Mouse (Mus musculus): ENCODE results near the gene Capn8. TPM values are rescaled to one million over a fixed set of nuclear protein-coding genes. Genes with fewer than 3 reads are reported as not detected.

Gene Capn8
- polyA plus RNA-seq, 1 experiment from 2014 or later, result not detected

- Histone ChIP-seq H3K4me1 (peaks cover 14% of the 10 kb centered on the region), H3K9ac (no peak overlapping the region), H3K36me3 (no peaks in the 10 kb centered on the region), H3K4me2 (no peak overlapping the region), H3K9me3 (0 out of 2 replicates have a peak, but pooled peaks cover 3% of the 10 kb centered on the region), H3K27me3 (replicated peaks) (no peaks in the 10 kb centered on the region), H3K4me3 (no peak overlapping the region), H3K27ac (replicated peaks) (no peak overlapping the region)
- ATAC-seq (ENCODE audit: extremely low read depth, insufficient number of reproducible peaks, low FRiP score, low TSS enrichment), result no peak
- WGBS, result 33% methylated on average over 6 of the region's 6 CpGs
Measured at GRCm38 (mm10) chr1:182657760-182658159, 93.0 kb downstream of the Capn8 start.

- Histone ChIP-seq H3K27ac (replicated peaks) (no peak overlapping the region), H3K4me3 (no peak overlapping the region), H3K9ac (0 out of 2 replicates have a peak overlapping the region, but pooled peaks have one; percentile 10), H3K4me1 (peaks cover 28% of the 10 kb centered on the region), H3K36me3 (no peaks in the 10 kb centered on the region), H3K9me3 (0 out of 2 replicates have a peak, but pooled peaks cover 3% of the 10 kb centered on the region), H3K4me2 (peak overlapping the region; percentile 22; the same call in 1 of the 2 replicates), H3K27me3 (replicated peaks) (no peaks in the 10 kb centered on the region)
- ATAC-seq (ENCODE audit: extremely low read depth, insufficient number of reproducible peaks, low FRiP score, low TSS enrichment), result no peak
- 10% methylated on average over 7 of the region's 7 CpGs for WGBS
Measured at GRCm38 (mm10) chr1:182660365-182660764, 95.6 kb downstream of the Capn8 start.

- no peak for ATAC-seq (ENCODE audit: extremely low read depth, insufficient number of reproducible peaks, low FRiP score, low TSS enrichment)
- H3K36me3 ChIP-seq, result no peaks in the 10 kb centered on the region
- H3K27me3 ChIP-seq (replicated peaks), result no peaks in the 10 kb centered on the region
- 0 out of 2 replicates have a peak overlapping the region, but pooled peaks have one; percentile 2 for H3K27ac ChIP-seq (replicated peaks)
- H3K4me1 ChIP-seq, result peaks cover 28% of the 10 kb centered on the region
- H3K9ac ChIP-seq, result 0 out of 2 replicates have a peak overlapping the region, but pooled peaks have one; percentile 9
- H3K4me3 ChIP-seq, result no peak overlapping the region
- no peak overlapping the region for H3K4me2 ChIP-seq
- 58% methylated on average over 11 of the region's 11 CpGs for WGBS
- no peaks in the 10 kb centered on the region for H3K9me3 ChIP-seq
Measured at GRCm38 (mm10) chr1:182663671-182664070, 98.9 kb downstream of the Capn8 start.

DNA sequence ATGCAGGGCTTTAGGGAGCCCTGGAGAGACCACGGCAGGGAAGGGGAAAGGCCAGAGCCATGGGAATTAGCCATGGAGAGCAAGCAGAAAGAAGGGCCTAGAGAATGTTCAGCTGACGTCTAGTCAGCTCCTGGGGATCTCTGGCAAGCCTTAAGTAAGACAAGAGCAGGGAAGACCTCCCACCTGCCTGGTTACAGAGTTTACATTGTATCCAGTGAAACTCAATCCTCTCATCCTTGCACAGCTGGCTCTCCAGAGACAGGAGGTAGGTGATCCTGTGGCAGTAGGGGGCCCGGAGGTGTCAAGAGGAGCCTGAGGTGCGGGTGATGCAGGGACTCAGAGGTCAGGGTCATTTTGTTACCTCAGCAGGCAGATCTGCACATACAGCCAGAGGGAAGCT is 100.0 kb downstream of the Capn8 start:
- no peak overlapping the region for H3K4me2 ChIP-seq
- 56% methylated on average over 4 of the region's 4 CpGs for WGBS
- H3K9me3 ChIP-seq, result no peaks in the 10 kb centered on the region
- no peak overlapping the region for H3K27ac ChIP-seq (replicated peaks)
- peaks cover 37% of the 10 kb centered on the region for H3K4me1 ChIP-seq
- H3K36me3 ChIP-seq, result no peaks in the 10 kb centered on the region
- H3K4me3 ChIP-seq, result no peak overlapping the region
- ATAC-seq (ENCODE audit: extremely low read depth, insufficient number of reproducible peaks, low FRiP score, low TSS enrichment), result no peak
- no peak overlapping the region for H3K9ac ChIP-seq
- H3K27me3 ChIP-seq (replicated peaks), result no peaks in the 10 kb centered on the region

GRCm38 (mm10) chr1:182667281-182667680 is 102.5 kb downstream of the Capn8 start:
- H3K27me3 ChIP-seq (replicated peaks), result no peaks in the 10 kb centered on the region
- no peaks in the 10 kb centered on the region for H3K36me3 ChIP-seq
- H3K4me3 ChIP-seq, result no peak overlapping the region
- H3K4me1 ChIP-seq, result peaks cover 39% of the 10 kb centered on the region
- WGBS, result 85% methylated on average over 3 of the region's 3 CpGs
- no peak for ATAC-seq (ENCODE audit: extremely low read depth, insufficient number of reproducible peaks, low FRiP score, low TSS enrichment)
- no peak overlapping the region for H3K27ac ChIP-seq (replicated peaks)
- no peak overlapping the region for H3K4me2 ChIP-seq
- no peaks in the 10 kb centered on the region for H3K9me3 ChIP-seq
- H3K9ac ChIP-seq, result no peak overlapping the region

DNA sequence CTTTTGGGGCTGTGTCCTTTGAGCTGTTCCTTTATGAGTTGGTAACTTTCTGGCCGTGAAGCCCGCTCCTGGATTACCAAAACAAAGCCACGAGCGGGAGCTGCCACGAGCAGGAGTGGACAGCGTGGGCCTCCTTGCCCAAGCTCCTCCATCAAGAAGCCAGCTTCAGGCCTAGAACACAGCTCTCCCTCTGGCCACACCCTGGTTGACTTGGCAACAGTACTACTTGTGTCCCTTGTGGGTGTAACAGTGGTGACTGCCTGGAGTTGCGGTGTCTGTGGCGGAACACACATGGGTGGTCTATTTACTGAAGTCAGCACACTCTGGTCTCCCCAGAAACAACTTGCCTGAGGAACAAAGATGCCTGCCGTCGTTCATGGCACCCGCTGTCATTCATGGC is 104.9 kb downstream of the Capn8 start:
- Histone ChIP-seq H3K27me3 (replicated peaks) (no peaks in the 10 kb centered on the region), H3K9ac (no peak overlapping the region), H3K9me3 (0 out of 2 replicates have a peak, but pooled peaks cover 6% of the 10 kb centered on the region), H3K27ac (replicated peaks) (peak overlapping the region; percentile 69), H3K36me3 (no peaks in the 10 kb centered on the region), H3K4me2 (no peak overlapping the region), H3K4me1 (peaks cover 25% of the 10 kb centered on the region), H3K4me3 (no peak overlapping the region)
- 66% methylated on average over 11 of the region's 11 CpGs for WGBS
- no peak for ATAC-seq (ENCODE audit: extremely low read depth, insufficient number of reproducible peaks, low FRiP score, low TSS enrichment)

GRCm38 (mm10) chr1:182670563-182671342 is 105.9 kb downstream of the Capn8 start:
- Histone ChIP-seq H3K27me3 (replicated peaks) (no peaks in the 10 kb centered on the region), H3K4me3 (no peak overlapping the region), H3K4me2 (0 out of 2 replicates have a peak overlapping the region, but pooled peaks have one; percentile 0), H3K9me3 (0 out of 2 replicates have a peak, but pooled peaks cover 7% of the 10 kb centered on the region), H3K27ac (replicated peaks) (peak overlapping the region; percentile 69), H3K36me3 (no peaks in the 10 kb centered on the region), H3K9ac (no peak overlapping the region), H3K4me1 (peaks cover 33% of the 10 kb centered on the region)
- WGBS, result 40% methylated on average over 11 of the region's 11 CpGs
- 0 out of 2 replicates have a peak, but pooled peaks have one; percentile 26 for ATAC-seq (ENCODE audit: extremely low read depth, insufficient number of reproducible peaks, low FRiP score, low TSS enrichment)

GRCm38 (mm10) chr1:182671343-182671624 is 106.5 kb downstream of the Capn8 start:
- WGBS, result 37% methylated on average over 4 of the region's 4 CpGs
- no peak for ATAC-seq (ENCODE audit: extremely low read depth, insufficient number of reproducible peaks, low FRiP score, low TSS enrichment)
- no peak overlapping the region for H3K4me2 ChIP-seq

GRCm38 (mm10) chr1:182675346-182675745 is 110.5 kb downstream of the Capn8 start:
- H3K4me1 ChIP-seq, result peaks cover 23% of the 10 kb centered on the region
- H3K9me3 ChIP-seq, result 0 out of 2 replicates have a peak, but pooled peaks cover 7% of the 10 kb centered on the region
- no peak overlapping the region for H3K9ac ChIP-seq
- WGBS, result 56% methylated on average over 8 of the region's 8 CpGs
- no peak overlapping the region for H3K4me3 ChIP-seq
- H3K4me2 ChIP-seq, result no peak overlapping the region
- H3K27me3 ChIP-seq (replicated peaks), result no peaks in the 10 kb centered on the region
- no peak overlapping the region for H3K27ac ChIP-seq (replicated peaks)
- no peak for ATAC-seq (ENCODE audit: extremely low read depth, insufficient number of reproducible peaks, low FRiP score, low TSS enrichment)
- no peaks in the 10 kb centered on the region for H3K36me3 ChIP-seq

More at GRCm38 (mm10) chr1:182671343-182671624, 106.5 kb downstream of the Capn8 start:
- Histone ChIP-seq H3K4me1 (peaks cover 33% of the 10 kb centered on the region), H3K4me3 (no peak overlapping the region), H3K36me3 (no peaks in the 10 kb centered on the region), H3K9ac (no peak overlapping the region), H3K27ac (replicated peaks) (peak overlapping the region; percentile 60), H3K9me3 (0 out of 2 replicates have a peak, but pooled peaks cover 7% of the 10 kb centered on the region), H3K27me3 (replicated peaks) (no peaks in the 10 kb centered on the region)

GRCm38 (mm10) chr1:182678151-182678550 is 113.3 kb downstream of the Capn8 start:
- H3K27ac ChIP-seq (replicated peaks), result no peak overlapping the region
- H3K27me3 ChIP-seq (replicated peaks), result peaks cover 9% of the 10 kb centered on the region; the same call in 1 of the 2 replicates
- H3K9ac ChIP-seq, result no peak overlapping the region
- no peak for ATAC-seq (ENCODE audit: extremely low read depth, insufficient number of reproducible peaks, low FRiP score, low TSS enrichment)
- H3K9me3 ChIP-seq, result 0 out of 2 replicates have a peak, but pooled peaks cover 7% of the 10 kb centered on the region
- H3K4me2 ChIP-seq, result no peak overlapping the region
- H3K36me3 ChIP-seq, result no peaks in the 10 kb centered on the region
- H3K4me3 ChIP-seq, result no peak overlapping the region
- WGBS, result 90% methylated on average over 17 of the region's 17 CpGs
- peaks cover 27% of the 10 kb centered on the region for H3K4me1 ChIP-seq

- 42% methylated on average over 3 of the region's 3 CpGs for WGBS
- peaks cover 9% of the 10 kb centered on the region; the same call in 1 of the 2 replicates for H3K27me3 ChIP-seq (replicated peaks)
- H3K4me3 ChIP-seq, result no peak overlapping the region
- H3K36me3 ChIP-seq, result no peaks in the 10 kb centered on the region
- 0 out of 2 replicates have a peak, but pooled peaks cover 7% of the 10 kb centered on the region for H3K9me3 ChIP-seq
- no peak overlapping the region for H3K4me2 ChIP-seq
- peaks cover 32% of the 10 kb centered on the region for H3K4me1 ChIP-seq
- no peak for ATAC-seq (ENCODE audit: extremely low read depth, insufficient number of reproducible peaks, low FRiP score, low TSS enrichment)
- H3K27ac ChIP-seq (replicated peaks), result no peak overlapping the region
- H3K9ac ChIP-seq, result no peak overlapping the region
Measured at GRCm38 (mm10) chr1:182679169-182679568, 114.4 kb downstream of the Capn8 start.

Data from heart, embryonic 13.5 days (tissue).